15 mouse cellular contexts compared by ENCODE assay signal in the genomic region with DNA sequence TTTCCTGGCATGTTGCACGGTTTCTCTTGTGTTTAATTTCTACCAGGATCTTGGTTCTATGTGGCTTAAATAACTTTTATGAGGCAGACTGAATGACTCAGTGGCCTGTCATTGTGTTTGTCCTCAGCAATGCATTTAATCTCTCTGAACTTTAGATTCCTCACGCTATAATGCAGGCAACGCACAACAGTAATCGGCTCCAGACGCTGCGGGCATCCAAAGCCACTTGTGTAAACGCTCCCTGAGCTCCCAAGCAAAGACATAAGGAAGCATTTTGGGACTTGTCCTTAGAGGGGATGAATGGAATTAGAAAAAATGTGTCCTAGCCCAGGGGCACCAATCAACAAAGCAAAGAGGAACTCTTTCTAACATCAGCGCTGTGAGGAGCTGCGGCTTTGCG. TPM values are rescaled to one million over a fixed set of nuclear protein-coding genes. Genes with fewer than 3 reads are reported as not detected.
A peak's percentile ranks its signal among the peaks of the same experiment; 100 is the strongest.
DNase-seq lines count a peak whose midpoint lies in the region; ATAC-seq and TF ChIP-seq lines count a peak whose summit lies in the region.
"Had no signal": no experiment of that assay in that cellular context is flagged by ENCODE, and none has a peak within 500 bp of the region (broad histone marks: within the 10 kb centered on the region; RNA-seq: fewer than 3 reads in every experiment).

No protein-coding gene starts in this region.

- H3K9me3 ChIP-seq in E14TG2a.4 (ENCODE audit: low read length): no peaks in the 10 kb centered on the region; the same call in 1 of the 2 replicates
- no peaks in the 10 kb centered on the region for H3K9me3 ChIP-seq in embryonic facial prominence, embryonic 14.5 days (ENCODE audit: control insufficient read depth, low read length)
- H3K9me3 ChIP-seq in limb, embryonic 15.5 days: no peaks in the 10 kb centered on the region
- H3K9me3 ChIP-seq in liver, embryonic 11.5 days (ENCODE audit: control insufficient read depth, low read length): no peaks in the 10 kb centered on the region

- peaks cover 14% of the 10 kb centered on the region for H3K4me1 ChIP-seq in E14TG2a.4 (replicated peaks; ENCODE audit: low read depth, low read length)
- H3K4me1 ChIP-seq in embryonic facial prominence, embryonic 14.5 days (ENCODE audit: control insufficient read depth, insufficient read depth, low read length): peaks cover 61% of the 10 kb centered on the region
- H3K4me1 ChIP-seq in limb, embryonic 15.5 days: peaks cover 48% of the 10 kb centered on the region
- H3K4me1 ChIP-seq in liver, embryonic 11.5 days (replicated peaks; ENCODE audit: control insufficient read depth, insufficient read depth, low read length): no peaks in the 10 kb centered on the region; the same call in 1 of the 2 replicates

- no peak for DNase-seq in gastrocnemius, adult 2 months
- no peak for DNase-seq in gastrocnemius, postnatal 25 days
- DNase-seq in embryonic facial prominence, embryonic 14.5 days (ENCODE audit: low spot score): peak; percentile 90
- no peak for DNase-seq in liver, embryonic 11.5 days (ENCODE audit: low spot score)
- no peak for DNase-seq in layer of hippocampus, adult 9-10 months (ENCODE audit: low spot score)
- DNase-seq in cerebellum, adult 11-12 months: no peak
- DNase-seq: cerebellum, postnatal 10 days; heart, postnatal 4 days; kidney, adult 9 months; lung, adult 2 months; thymus, postnatal 14 days had no signal

- peak overlapping the region; percentile 21; the same call in 1 of the 2 replicates for H3K9ac ChIP-seq in embryonic facial prominence, embryonic 14.5 days (ENCODE audit: low read depth, low read length)
- no peak overlapping the region for H3K9ac ChIP-seq in limb, embryonic 15.5 days
- no peak overlapping the region for H3K9ac ChIP-seq in liver, embryonic 11.5 days (ENCODE audit: low read depth, low read length)

- peak overlapping the region; percentile 53; the same call in 1 of the 2 replicates for H3K27ac ChIP-seq in gastrocnemius, adult 2 months
- peak overlapping the region; percentile 88 for H3K27ac ChIP-seq in embryonic facial prominence, embryonic 14.5 days (replicated peaks; ENCODE audit: low read depth, low read length)
- H3K27ac ChIP-seq in limb, embryonic 15.5 days: peak overlapping the region; percentile 60
- H3K27ac ChIP-seq in liver, embryonic 11.5 days (ENCODE audit: low read depth, low read length): no peak overlapping the region

- no peak overlapping the region for H3K4me2 ChIP-seq in embryonic facial prominence, embryonic 14.5 days (ENCODE audit: low read depth, low read length)
- H3K4me2 ChIP-seq in limb, embryonic 15.5 days: no peak overlapping the region
- no peak overlapping the region for H3K4me2 ChIP-seq in liver, embryonic 11.5 days

- intact Hi-C loops in gastrocnemius, adult 2 months (cut with DNase I): no loop called here

- 20% methylated on average over 10 of the region's 10 CpGs for WGBS in embryonic facial prominence, embryonic 14.5 days
- 34% methylated on average over 10 of the region's 10 CpGs for WGBS in limb, embryonic 15.5 days
- WGBS in liver, embryonic 11.5 days: 83% methylated on average over 10 of the region's 10 CpGs

- no peak overlapping the region for H3K4me3 ChIP-seq in gastrocnemius, adult 2 months
- peak overlapping the region; percentile 49 for H3K4me3 ChIP-seq in E14TG2a.4 (replicated peaks; ENCODE audit: low read length)
- no peak overlapping the region for H3K4me3 ChIP-seq in embryonic facial prominence, embryonic 14.5 days (ENCODE audit: low read depth, low read length)
- H3K4me3 ChIP-seq in limb, embryonic 15.5 days: no peak overlapping the region
- H3K4me3 ChIP-seq in liver, embryonic 11.5 days (ENCODE audit: low read depth, low read length): no peak overlapping the region

- H3K27me3 ChIP-seq in E14TG2a.4 (ENCODE audit: insufficient read depth, low read length): no peaks in the 10 kb centered on the region
- no peaks in the 10 kb centered on the region for H3K27me3 ChIP-seq in embryonic facial prominence, embryonic 14.5 days (replicated peaks; ENCODE audit: control insufficient read depth, insufficient read depth, low read length)
- H3K27me3 ChIP-seq in limb, embryonic 15.5 days: no peaks in the 10 kb centered on the region
- no peaks in the 10 kb centered on the region for H3K27me3 ChIP-seq in liver, embryonic 11.5 days (replicated peaks; ENCODE audit: control insufficient read depth, insufficient read depth, low read length)
- H3K27me3 ChIP-seq: Patski had no signal

- H3K36me3 ChIP-seq in E14TG2a.4 (ENCODE audit: insufficient read depth, low read length): no peaks in the 10 kb centered on the region
- no peaks in the 10 kb centered on the region for H3K36me3 ChIP-seq in embryonic facial prominence, embryonic 14.5 days (ENCODE audit: control insufficient read depth, insufficient read depth, low read length)
- no peaks in the 10 kb centered on the region for H3K36me3 ChIP-seq in limb, embryonic 15.5 days
- no peaks in the 10 kb centered on the region for H3K36me3 ChIP-seq in liver, embryonic 11.5 days (ENCODE audit: control insufficient read depth, insufficient read depth, low read length)

- no peak for ATAC-seq in embryonic facial prominence, embryonic 14.5 days (ENCODE audit: low read depth)
- ATAC-seq in limb, embryonic 15.5 days (ENCODE audit: insufficient number of reproducible peaks, low FRiP score, low TSS enrichment, low read depth): peak; percentile 33; the same call in 1 of the 2 replicates
- ATAC-seq in liver, embryonic 11.5 days (replicated peaks; ENCODE audit: low FRiP score): no peak
- ATAC-seq: Patski had no signal

- no peak for TF ChIP-seq CTCF in gastrocnemius, adult 2 months (IDR thresholded peaks at IDR 0.05)
- TF ChIP-seq CTCF in E14TG2a.4 (conservative IDR thresholded peaks at IDR 0.05; ENCODE audit: low read length): no peak

RNA-seq across cellular contexts. Expression of gene Calml3, which starts 57.6 kb away (rescaled TPM):
- total RNA-seq in gastrocnemius, adult 2 months (2021): not detected
- total RNA-seq in gastrocnemius, postnatal 25 days (2021): not detected
- polyA plus RNA-seq in embryonic facial prominence, embryonic 14.5 days (2014; fragmentation: Nextera tagmentation; extraction: Ambion mirVana): 7.1 and 10.7 TPM in 2 replicates
- polyA plus RNA-seq in limb, embryonic 15.5 days (2015; fragmentation: Nextera tagmentation; extraction: Ambion mirVana): 22.0 and 22.9 TPM in 2 replicates
- polyA plus RNA-seq in liver, embryonic 11.5 days (2014; fragmentation: Nextera tagmentation; extraction: Ambion mirVana): 0.19 TPM in 1 of 2 replicates, not detected in the other
- total RNA-seq: heart, postnatal 4 days; layer of hippocampus, postnatal 25 days had no signal
